Mouse (Mus musculus) left cerebral cortex, postnatal 14 days (tissue): ENCODE measurements around the gene Bahcc1. TPM values are rescaled to one million over a fixed set of nuclear protein-coding genes. Genes with fewer than 3 reads are reported as not detected.

Experiments
- DNase-seq, 2 experiments: peaks; one replicate each; pipeline ENCODE4 v3.0.0; 2021 to 2022; ENCODE audit warnings: low spot score in 2 of 2, mixed read lengths in 1 of 2
- intact Hi-C: fragments of 180-260 bp; cut with DNase I; formaldehyde crosslinking; loops from one replicate; pipeline ENCODE4 v1.15.1; 2025
- microRNA-seq, 2 experiments: library from miRNA; unstranded; fragments of <30 nt; microRNA quantifications; one replicate each; pipeline ENCODE4 v1.2.0; 2022
- total RNA-seq, 2 experiments: library from RNA; stranded (reverse); gene quantifications; 2 replicates each; pipeline ENCODE4 v1.2.3; 2021

The Bahcc1 gene
- total RNA-seq, 2 experiments from 2014 or later: 16.4 to 17.6 TPM

DNA sequence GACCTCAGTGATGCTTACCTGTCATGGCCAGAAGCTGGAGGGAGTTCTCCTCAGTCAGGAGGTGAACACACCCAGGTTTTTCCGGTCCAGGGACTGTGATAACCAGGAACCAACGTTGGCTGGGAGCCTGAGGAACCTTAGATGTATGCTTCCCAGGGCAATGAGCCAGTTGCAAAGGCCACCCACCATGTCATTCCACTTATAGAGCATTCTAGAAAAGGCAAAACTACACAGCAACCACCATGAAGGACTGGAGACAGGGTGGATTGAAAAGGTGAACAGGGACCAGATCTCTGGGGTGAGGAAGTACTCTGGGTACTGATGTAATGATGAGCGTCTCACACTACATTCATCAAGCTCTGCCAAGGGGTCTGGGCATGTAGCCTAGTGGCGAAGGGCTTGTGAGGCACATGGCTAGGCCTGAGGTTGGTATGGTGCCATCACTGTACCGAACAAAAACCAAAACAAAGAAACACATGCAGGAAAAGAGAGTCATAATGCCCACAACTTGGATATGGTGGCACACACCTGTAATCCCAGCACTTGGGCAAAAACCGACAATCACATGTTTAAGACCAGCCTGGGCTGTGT, 102.8 kb downstream of the Bahcc1 start:
- no peak for DNase-seq
- intact Hi-C loops: no loop called here

DNA sequence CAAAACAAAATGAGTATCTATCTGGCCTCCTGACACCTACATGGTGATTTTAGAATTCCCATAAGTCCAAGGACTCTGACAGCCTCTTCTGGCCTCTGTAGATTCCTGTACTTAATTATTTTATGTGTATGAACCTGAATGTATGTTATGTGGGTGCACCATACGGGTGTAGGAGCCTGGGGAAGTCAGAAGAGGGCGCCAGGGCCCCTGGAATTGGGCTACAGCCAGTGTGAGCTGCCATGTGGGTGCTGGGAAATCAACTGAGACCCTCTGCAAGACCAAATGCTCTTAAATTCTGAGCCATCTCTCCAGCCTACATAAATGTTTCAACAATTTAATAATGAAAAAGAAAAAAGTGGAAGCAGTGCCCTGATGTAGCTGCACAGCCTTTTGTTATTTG, 104.7 kb downstream of the Bahcc1 start:
- no peak for DNase-seq
- intact Hi-C loops: no loop called here

DNA sequence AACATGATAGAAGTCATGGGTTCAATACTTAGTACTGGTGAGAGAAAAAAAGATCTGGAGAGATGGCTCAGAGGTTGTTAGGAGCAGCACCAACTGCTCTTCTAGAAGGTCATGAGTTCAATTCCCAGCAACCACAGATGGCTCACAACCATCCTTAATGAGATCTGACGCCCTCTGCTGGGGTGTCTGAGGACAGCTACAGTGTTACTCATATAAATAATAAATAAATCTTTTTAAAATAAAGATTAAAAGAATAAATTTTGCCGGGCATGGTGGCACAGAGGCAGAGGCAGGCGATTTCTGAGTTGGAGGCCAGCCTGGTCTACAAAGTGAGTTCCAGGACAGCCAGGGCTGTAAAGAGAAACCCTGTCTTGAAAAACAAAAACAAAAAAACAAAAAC, 106.0 kb downstream of the Bahcc1 start:
- no peak for DNase-seq
- intact Hi-C loops: no loop called here

DNA sequence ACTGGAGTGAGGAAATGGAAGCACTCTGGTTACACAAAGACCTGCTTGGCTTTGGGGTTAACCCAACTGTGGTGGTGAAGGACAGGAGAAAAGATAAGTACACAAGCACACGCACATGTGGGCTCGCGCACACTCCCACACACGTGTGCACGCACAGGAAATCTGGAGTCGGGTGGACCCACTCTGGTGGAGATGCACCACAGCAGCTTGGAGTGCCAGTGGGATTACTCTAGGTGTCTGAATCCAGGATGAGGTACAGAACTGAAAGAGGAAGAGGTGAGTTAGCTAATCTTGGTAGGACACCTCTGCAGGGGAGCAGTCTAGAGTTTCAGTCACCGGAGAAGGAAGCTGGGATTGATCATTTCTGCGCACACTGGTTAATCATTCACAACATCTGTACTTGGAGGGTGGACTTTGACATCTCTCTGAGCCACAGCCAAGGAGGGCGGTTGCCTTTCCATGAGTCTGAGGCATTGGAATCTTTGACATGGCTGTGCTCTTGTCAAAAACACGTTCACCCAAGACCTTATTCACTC, 107.3 kb downstream of the Bahcc1 start:
- DNase-seq: no peak
- intact Hi-C loops: no loop called here

DNA sequence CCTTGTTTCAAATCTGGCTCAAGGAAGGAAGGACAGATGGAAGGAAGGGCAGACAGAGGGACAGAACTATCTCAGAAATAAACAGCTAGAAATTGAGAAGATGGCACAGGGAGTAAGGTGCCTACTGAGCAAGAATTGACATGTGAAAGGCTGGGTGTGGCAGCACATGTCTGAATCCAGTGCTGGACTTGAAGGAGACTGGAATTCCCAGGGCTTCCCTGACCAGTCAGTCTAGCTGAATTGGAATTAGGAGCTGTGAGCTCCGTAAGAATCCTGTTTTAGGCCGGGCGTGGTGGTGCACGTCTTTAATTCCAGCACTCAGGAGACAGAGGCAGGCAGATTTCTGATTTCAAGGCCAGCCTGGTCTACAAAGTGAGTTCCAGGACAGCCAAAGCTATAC, 108.9 kb downstream of the Bahcc1 start:
- intact Hi-C loops: no loop called here
- DNase-seq: peak in 1 of 2 experiments; percentile 2

Small RNA genes within 50 kb of the gene (microRNA-seq; reads per million reads assigned to microRNA genes)
- gene Gm47297: 0 reads per million in 2 experiments

Other genes with a start within 250 kb of the Bahcc1 start
- gene Aatk, start 185.8 kb upstream of the Bahcc1 start, total RNA-seq: 100 to 1,000 TPM; 171 to 185 TPM
- 10 to 100 TPM; 29.5 to 41.7 TPM for gene Cep131, start 146.1 kb upstream of the Bahcc1 start, total RNA-seq
- 10 to 100 TPM; 18.4 to 18.7 TPM for gene Tepsin, start 134.2 kb upstream of the Bahcc1 start, total RNA-seq
- gene Ndufaf8, start 134.0 kb upstream of the Bahcc1 start, total RNA-seq: 10 to 100 TPM; 35.3 to 39.1 TPM
- gene Slc38a10, start 81.6 kb upstream of the Bahcc1 start, total RNA-seq: 10 to 100 TPM; 94.9 to 95.2 TPM
- gene Actg1, start 115.6 kb downstream of the Bahcc1 start, total RNA-seq: 1,000 to 10,000 TPM; 1,748 to 1,778 TPM
- gene Fscn2, start 128.6 kb downstream of the Bahcc1 start, total RNA-seq: under 1 TPM in 1 of 2 experiments, not detected in 1; 0.80 TPM
- 10 to 100 TPM; 30.4 to 35.9 TPM for gene Faap100, start 145.8 kb downstream of the Bahcc1 start, total RNA-seq
- gene Nploc4, start 204.8 kb downstream of the Bahcc1 start, total RNA-seq: 10 to 100 TPM; 67.8 to 71.3 TPM
- gene Tspan10, start 209.7 kb downstream of the Bahcc1 start, total RNA-seq: 1 to 10 TPM in 1 of 2 experiments, not detected in 1; 3.6 TPM
- gene Pde6g, start 220.6 kb downstream of the Bahcc1 start, total RNA-seq: under 1 TPM; 0.40 TPM
- gene Oxld1, start 225.1 kb downstream of the Bahcc1 start, total RNA-seq: 10 to 100 TPM; 13.0 to 14.7 TPM
- 10 to 100 TPM; 23.1 TPM for gene Ccdc137, start 225.2 kb downstream of the Bahcc1 start, total RNA-seq
- 10 to 100 TPM; 59.5 to 60.1 TPM for gene Arl16, start 234.7 kb downstream of the Bahcc1 start, total RNA-seq